Mouse (Mus musculus) cerebellum, adult 9-10 months (tissue): ENCODE results near the gene Rps18.
A peak's percentile ranks its signal among the peaks of the same experiment; 100 is the strongest.
"Not testable (repeated sequence)": the region's sequence is repeated elsewhere in the genome, so short reads cannot be mapped to it uniquely, and the experiment has no call there.

Source experiments
- DNase-seq: peaks from one replicate; pipeline ENCODE4 v3.0.0; 2022

Gene Rps18

GRCm38 (mm10) chr17:33919351-33920281 lies 36.2 kb downstream of the Rps18 start:
- DNase-seq, result peak; percentile 80

DNA sequence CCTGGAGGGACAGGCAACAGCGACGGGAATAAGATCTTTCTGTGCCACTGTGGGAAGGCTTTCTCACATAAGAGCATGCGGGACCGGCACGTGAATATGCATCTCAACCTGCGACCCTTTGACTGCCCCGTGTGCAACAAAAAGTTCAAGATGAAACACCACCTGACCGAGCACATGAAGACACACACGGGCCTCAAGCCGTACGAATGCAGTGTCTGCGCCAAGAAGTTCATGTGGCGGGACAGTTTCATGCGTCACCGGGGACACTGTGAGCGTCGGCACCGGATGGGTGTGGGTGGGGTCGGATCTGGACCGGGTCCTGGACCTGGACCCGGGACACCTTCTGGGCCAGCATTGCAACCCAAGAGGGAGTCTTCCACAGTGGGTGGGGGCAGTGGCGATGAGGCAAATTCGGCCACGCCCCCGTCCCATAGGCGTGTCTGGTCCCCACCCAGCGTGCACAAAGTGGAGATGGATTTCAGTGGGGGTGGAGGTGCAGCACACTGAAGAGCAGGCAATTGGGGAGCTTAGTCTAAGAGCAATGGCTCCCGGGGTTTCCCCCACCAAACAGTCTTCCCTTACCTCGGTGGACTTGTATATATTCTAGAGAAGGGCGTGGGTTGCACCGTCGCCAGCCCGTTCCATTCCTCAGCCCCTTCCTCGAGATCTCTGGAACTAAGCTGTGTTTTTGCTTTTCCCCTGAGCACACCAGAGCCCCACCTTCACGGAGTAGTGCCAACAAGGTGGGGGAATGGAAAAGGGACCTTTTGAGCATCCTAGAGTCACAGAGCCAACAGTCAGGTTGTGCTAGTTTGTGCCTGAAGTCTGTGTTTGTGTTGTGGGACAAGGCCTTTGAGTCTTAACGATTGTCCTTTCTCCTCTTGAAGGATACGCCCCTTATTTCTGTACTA lies 37.3 kb downstream of the Rps18 start:
- peak; percentile 65 for DNase-seq

DNA sequence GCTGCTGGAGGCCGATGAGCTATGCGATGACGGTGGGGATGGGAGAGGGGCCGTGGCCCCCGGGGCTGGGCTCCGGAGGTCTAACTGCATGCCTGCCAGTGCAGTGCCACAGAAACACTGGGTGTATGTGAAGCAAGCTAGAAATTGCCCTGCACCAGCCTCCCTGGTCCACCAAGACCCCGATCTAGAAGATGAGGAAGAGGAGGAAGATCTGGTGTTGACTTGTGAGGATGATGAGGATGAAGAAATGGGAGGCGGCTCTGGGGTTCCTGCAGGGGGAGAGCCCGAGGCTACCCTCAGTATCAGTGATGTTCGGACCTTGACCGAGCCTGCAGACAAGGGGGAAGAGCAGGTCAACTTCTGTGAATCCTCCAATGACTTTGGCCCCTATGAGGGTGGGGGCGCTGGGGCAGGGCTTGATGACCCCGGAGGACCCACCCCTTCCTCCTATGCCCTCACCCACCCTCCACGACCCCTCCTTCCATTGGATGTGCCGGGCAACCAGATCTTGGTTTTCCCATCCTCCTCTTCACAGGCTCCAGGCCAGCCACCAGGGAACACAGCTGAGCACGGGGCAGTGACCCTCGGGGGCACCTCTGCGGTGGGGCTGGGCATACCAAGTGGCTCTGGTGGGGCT lies 38.0 kb downstream of the Rps18 start:
- peak; percentile 64 for DNase-seq

- peak; percentile 66 for DNase-seq
These were observed 38.8 kb downstream of the Rps18 start for GRCm38 (mm10) chr17:33916847-33917655.

DNA sequence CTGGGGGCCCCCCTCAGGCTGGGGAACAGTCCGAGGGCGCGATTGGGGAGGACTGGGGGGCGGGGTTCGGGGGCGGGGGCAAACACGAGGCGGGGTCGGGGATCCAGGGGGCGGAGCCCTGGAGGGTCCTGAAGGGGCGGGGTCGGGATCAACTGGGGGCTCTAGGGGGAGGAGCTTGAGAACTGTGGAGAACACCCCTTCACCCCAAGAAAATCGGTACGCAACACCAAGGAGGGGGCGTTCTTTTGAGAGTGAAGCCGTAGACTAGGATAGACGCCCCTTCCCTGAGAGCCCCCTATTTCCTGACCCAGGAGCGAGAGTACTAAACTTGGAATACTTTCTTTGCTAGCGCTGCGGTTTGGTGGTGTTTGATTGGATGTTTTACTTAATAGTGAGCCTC lies 39.5 kb downstream of the Rps18 start:
- peak; percentile 79 for DNase-seq

DNA sequence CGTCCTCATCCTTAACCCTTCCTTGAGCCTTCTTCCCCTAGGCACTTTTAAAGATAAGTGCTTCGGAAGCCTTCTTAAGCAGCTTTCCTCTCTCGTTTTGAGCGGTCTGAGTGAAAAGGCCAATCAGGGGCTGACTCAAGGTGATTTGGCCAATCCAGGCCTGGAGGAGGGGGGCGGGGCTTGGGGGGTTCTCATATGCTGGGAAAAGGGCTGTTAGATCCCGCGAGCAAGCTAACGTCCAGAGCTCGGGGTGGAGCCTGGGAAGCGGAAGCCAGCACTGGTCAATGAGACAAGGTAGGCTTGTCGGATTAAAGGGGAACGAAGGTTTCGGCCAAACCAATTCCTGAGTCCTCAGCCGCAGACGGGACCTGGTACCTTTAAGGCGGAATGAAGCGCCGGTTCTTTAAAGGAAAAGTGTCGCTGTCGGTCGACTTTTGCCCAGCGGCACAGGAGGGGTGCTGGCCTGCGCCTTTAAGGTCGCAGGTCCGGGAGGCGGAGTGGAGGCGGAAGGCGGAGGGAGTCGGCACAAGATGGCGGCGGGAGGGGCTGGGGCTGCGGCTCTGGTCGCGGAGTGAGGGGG lies 40.0 kb downstream of the Rps18 start, which contains the start of the genes Tapbp and Zbtb22:
Gene Tapbp (plus strand): TSS at position 229 of the 580 bp plus-strand sequence.
Gene Zbtb22 (plus strand): TSS at position 234 of the 580 bp plus-strand sequence.
- DNase-seq, result peak; percentile 99

- peak; percentile 68 for DNase-seq
These were observed 40.8 kb downstream of the Rps18 start for GRCm38 (mm10) chr17:33914969-33915391.

GRCm38 (mm10) chr17:33913905-33914304 lies 41.9 kb downstream of the Rps18 start:
- DNase-seq, result peak; percentile 55

GRCm38 (mm10) chr17:33913264-33913663 lies 42.5 kb downstream of the Rps18 start:
- peak; percentile 46 for DNase-seq

- DNase-seq, result peak; percentile 57
These were observed 43.9 kb downstream of the Rps18 start for GRCm38 (mm10) chr17:33911813-33912414.

DNA sequence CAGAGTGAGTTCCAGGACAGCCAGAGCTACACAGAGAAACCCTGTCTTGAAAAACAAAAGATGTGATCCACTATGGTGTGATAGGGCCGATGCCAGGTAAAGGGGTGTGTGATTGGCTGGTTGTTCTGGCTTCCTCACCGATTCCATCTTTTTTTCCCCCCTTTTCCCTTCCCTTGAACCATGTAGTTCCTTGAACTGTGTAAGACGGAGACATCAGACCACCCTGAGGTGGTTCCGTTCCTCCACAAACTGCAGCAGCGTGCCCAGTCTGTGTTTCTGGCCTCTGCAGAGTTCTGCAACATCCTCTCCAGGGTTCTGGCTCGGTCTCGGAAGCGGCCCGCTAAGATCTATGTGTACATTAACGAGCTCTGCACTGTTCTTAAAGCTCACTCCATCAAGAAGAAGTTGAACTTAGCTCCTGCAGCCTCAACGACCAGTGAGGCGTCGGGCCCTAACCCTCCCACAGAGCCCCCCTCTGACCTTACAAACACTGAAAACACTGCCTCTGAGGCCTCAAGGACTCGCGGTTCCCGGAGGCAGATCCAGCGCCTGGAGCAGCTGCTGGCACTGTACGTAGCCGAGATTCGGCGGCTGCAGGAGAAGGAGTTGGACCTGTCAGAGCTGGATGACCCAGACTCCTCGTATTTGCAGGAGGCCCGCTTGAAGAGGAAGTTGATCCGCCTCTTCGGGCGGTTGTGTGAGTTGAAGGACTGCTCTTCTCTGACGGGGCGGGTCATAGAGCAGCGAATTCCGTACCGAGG lies 44.6 kb downstream of the Rps18 start:
- DNase-seq, result peak; percentile 53

DNA sequence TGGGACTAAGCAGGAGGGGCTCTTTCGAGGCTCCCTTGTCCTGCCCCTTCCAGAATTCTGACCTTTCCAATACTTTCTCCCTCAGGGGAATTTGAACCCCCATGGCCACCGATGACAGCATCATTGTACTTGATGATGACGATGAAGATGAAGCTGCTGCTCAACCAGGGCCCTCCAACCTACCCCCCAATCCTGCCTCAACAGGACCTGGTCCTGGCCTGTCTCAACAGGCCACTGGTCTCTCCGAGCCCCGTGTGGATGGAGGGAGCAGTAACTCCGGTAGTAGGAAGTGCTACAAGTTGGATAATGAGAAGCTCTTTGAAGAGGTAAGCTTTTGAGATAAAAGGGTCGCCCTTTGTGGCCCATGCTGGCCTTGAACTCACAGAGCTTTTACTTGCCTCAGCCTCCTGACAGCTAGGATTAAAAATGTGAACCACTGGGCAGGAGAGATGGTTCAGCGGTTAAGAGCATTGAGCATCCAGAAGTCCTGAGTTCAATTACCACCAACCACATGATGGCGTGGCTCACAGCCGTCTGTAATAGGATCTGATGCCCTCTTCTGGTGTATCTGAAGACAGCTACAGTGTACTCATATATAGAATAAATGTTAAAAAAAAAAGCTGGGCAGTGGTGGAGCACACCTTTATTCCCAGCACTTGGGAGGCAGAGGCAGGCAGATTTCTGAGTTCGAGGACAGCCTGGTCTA lies 45.3 kb downstream of the Rps18 start:
- peak; percentile 66 for DNase-seq

GRCm38 (mm10) chr17:33909869-33910250 lies 45.9 kb downstream of the Rps18 start:
- no peak for DNase-seq

DNA sequence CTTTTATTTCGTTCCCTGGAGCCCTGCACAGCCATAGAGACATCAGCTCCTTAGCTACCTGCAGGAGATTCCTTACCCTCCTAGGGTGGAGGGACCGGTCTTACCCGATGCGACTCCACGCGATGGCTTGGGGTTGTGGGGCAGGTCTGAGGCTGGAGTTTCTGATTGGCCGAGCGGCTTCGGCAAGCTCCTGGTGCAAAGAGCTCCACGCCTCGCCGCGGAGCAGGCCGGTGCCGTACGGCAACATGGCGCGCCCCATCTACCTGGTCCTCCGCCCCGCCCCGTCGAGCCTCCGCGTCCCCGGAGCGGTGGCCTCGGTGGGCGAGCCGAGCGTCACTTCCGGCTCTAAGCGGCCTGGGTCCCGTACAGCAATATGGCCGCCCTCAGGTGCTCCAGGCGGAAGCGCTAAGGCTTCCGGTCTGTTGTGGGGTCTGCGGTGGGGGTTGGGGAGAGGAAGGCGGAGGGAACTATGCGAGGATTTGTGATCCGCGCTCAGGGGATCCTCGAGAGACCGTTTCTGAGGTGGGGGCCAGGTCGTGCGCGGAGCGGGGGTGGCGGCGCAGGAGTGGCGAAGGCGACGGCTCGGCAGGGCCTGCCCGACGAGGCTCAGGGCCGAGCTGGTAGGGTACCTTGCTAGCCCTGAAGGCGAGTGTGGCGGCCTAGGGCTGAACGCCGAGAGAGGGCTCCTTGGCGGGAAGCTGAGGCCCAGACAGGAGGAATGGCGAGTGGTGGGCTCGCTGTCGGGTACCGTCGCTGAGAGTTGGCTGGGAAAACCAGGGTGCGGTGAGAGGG lies 46.5 kb downstream of the Rps18 start, which contains the start of gene Daxx:
Gene Daxx (plus strand): TSS at position 338 of the 792 bp plus-strand sequence.
- peak; percentile 98 for DNase-seq

- DNase-seq, result peak; percentile 80
These were observed 47.3 kb downstream of the Rps18 start for GRCm38 (mm10) chr17:33908331-33909076.

- DNase-seq, result not testable (repeated sequence)
These were observed 51.0 kb downstream of the Rps18 start, which contains the start of gene Platr17 for GRCm38 (mm10) chr17:33904835-33905234. TSS of gene Platr17 (plus strand) at chr17:33905135.

- not testable (repeated sequence) for DNase-seq
These were observed 51.7 kb downstream of the Rps18 start for GRCm38 (mm10) chr17:33903911-33904651.
